23 mouse cellular contexts compared by ENCODE assay signal in the genomic region with DNA sequence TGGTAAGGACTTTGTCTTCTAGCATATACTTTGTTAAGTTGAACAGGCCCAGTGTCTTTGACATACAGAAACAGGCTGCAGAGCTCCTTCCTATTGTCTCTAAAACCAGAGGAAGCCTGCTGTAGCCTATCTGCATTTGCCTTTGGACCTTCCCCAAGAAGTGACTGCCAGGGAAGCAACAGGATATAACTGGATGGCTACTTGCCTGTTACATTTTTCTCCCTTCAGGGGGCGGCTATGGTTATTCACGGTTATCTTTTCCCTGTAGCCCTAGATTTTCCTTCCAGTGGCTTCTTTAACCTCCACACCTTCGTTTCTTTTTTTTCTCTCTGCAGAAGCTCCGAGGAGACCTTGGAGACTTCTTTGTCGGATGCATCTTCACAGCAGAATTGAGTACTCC. TPM values are rescaled to one million over a fixed set of nuclear protein-coding genes. Genes with fewer than 3 reads are reported as not detected.
"Had no signal": no experiment of that assay in that cellular context is flagged by ENCODE, and none has a peak within 500 bp of the region (broad histone marks: within the 10 kb centered on the region; RNA-seq: fewer than 3 reads in every experiment).

No protein-coding gene starts in this region.

- H3K9me3 ChIP-seq: midbrain, embryonic 10.5 days; midbrain, embryonic 12.5 days; neural tube, embryonic 13.5 days; neural tube, embryonic 15.5 days had no signal

- H3K4me3 ChIP-seq: midbrain, embryonic 10.5 days; midbrain, embryonic 12.5 days; myocyte; neural tube, embryonic 13.5 days; neural tube, embryonic 15.5 days had no signal

- H3K4me2 ChIP-seq: lung, embryonic 14.5 days; midbrain, embryonic 12.5 days; neural tube, embryonic 13.5 days; neural tube, embryonic 15.5 days had no signal

- H3K27me3 ChIP-seq: midbrain, embryonic 12.5 days; neural tube, embryonic 13.5 days; neural tube, embryonic 15.5 days had no signal

- DNase-seq: lung, embryonic 14.5 days; lung, postnatal 10 days; lung, postnatal 4 days; midbrain, embryonic 14.5 days; retina, postnatal 1 day; right cerebral cortex, adult 18-20 months; right cerebral cortex, postnatal 25 days; right cerebral cortex, postnatal 4 days; spleen, adult 18-20 months; thymus, adult 18-20 months; thymus, postnatal 14 days; thymus, postnatal 36 days had no signal

- ATAC-seq: midbrain, embryonic 16.5 days had no signal

- H3K9ac ChIP-seq: lung, embryonic 14.5 days; midbrain, embryonic 12.5 days; neural tube, embryonic 13.5 days; neural tube, embryonic 15.5 days had no signal

- H3K27ac ChIP-seq: midbrain, embryonic 10.5 days; midbrain, embryonic 12.5 days; neural tube, embryonic 13.5 days; neural tube, embryonic 15.5 days had no signal

RNA-seq across cellular contexts. Expression of a gene that starts 10.6 kb away (rescaled TPM):
- total RNA-seq: megakaryocyte, adult 5-6 weeks; megakaryocyte-erythroid progenitor cell, adult 5-6 weeks had no signal
- polyA plus RNA-seq: midbrain, embryonic 12.5 days; neural tube, embryonic 11.5 days; small intestine, adult 2 months; thymus, postnatal 0 days had no signal
